33 mouse cellular contexts compared by ENCODE assay signal in genomic region chr11:78471326-78472103, GRCm38 (mm10). TPM values are rescaled to one million over a fixed set of nuclear protein-coding genes. Genes with fewer than 3 reads are reported as not detected.
DNase-seq lines count a peak whose midpoint lies in the region; ATAC-seq and TF ChIP-seq lines count a peak whose summit lies in the region.
"Had no signal": no experiment of that assay in that cellular context is flagged by ENCODE, and none has a peak within 500 bp of the region (broad histone marks: within the 10 kb centered on the region; RNA-seq: fewer than 3 reads in every experiment).

No protein-coding gene starts in this region.

- peak; percentile 70 to 79 for DNase-seq in adrenal gland, adult (ENCODE audit: inconsistent age in 2 of 2, low spot score in 1 of 2)
- DNase-seq in adrenal gland, postnatal 4 days (ENCODE audit: low spot score in 2 of 2) = no peak
- DNase-seq in Muller cell, postnatal 12 days (ENCODE audit: inconsistent ontology term) = peak; percentile 12
- DNase-seq in adrenal gland, postnatal 10 days = peak; percentile 32
- DNase-seq in adrenal gland, postnatal 36 days = peak; percentile 48 to 63
- DNase-seq in urinary bladder, adult 18-20 months (ENCODE audit: low spot score in 2 of 2) = no peak
- DNase-seq in midbrain, postnatal 0 days (ENCODE audit: low spot score) = no peak
- DNase-seq: cerebellum, adult 18-20 months; cerebellum, adult 9-10 months; cerebellum, postnatal 14 days; gastrocnemius, postnatal 10 days; gastrocnemius, postnatal 36 days; heart, adult 2 months; heart, postnatal 14 days; heart, postnatal 4 days had no signal

- H3K27me3 ChIP-seq in midbrain, postnatal 0 days (ENCODE audit: insufficient read depth, low read length) = no peaks in the 10 kb centered on the region
- H3K27me3 ChIP-seq: embryonic facial prominence, embryonic 12.5 days; embryonic facial prominence, embryonic 15.5 days; forebrain, embryonic 12.5 days; heart, embryonic 13.5 days; Patski had no signal

- 94% methylated on average over 10 of the region's 10 CpGs for WGBS in midbrain, postnatal 0 days

- TF ChIP-seq CTCF in midbrain, postnatal 0 days (IDR thresholded peaks at IDR 0.05) = no peak

- peaks cover 24% of the 10 kb centered on the region for H3K36me3 ChIP-seq in midbrain, postnatal 0 days (ENCODE audit: insufficient read depth, low read length)
- H3K36me3 ChIP-seq: heart, embryonic 10.5 days; heart, embryonic 13.5 days had no signal

- H3K4me2 ChIP-seq in midbrain, postnatal 0 days (ENCODE audit: low read depth, low read length, poor library complexity, severe bottlenecking) = no peak overlapping the region
- H3K4me2 ChIP-seq: embryonic facial prominence, embryonic 12.5 days; embryonic facial prominence, embryonic 15.5 days; forebrain, embryonic 12.5 days; heart, embryonic 13.5 days; hindbrain, embryonic 14.5 days had no signal

- no peaks in the 10 kb centered on the region for H3K9me3 ChIP-seq in midbrain, postnatal 0 days (ENCODE audit: low read length)
- H3K9me3 ChIP-seq: embryonic facial prominence, embryonic 12.5 days; embryonic facial prominence, embryonic 15.5 days; forebrain, embryonic 12.5 days; heart, embryonic 10.5 days; heart, embryonic 13.5 days had no signal

- no peak overlapping the region for H3K4me3 ChIP-seq in midbrain, postnatal 0 days (ENCODE audit: low read depth, low read length)
- H3K4me3 ChIP-seq: embryonic facial prominence, embryonic 12.5 days; embryonic facial prominence, embryonic 15.5 days; erythroblast, embryonic 14.5 days; forebrain, embryonic 12.5 days; heart, adult 2 months; heart, embryonic 10.5 days; heart, embryonic 13.5 days had no signal

- H3K9ac ChIP-seq in midbrain, postnatal 0 days (replicated peaks; ENCODE audit: low read length, poor library complexity, severe bottlenecking) = no peak overlapping the region
- H3K9ac ChIP-seq: embryonic facial prominence, embryonic 12.5 days; embryonic facial prominence, embryonic 15.5 days; forebrain, embryonic 12.5 days; heart, embryonic 13.5 days; hindbrain, embryonic 14.5 days had no signal

- no peak overlapping the region for H3K27ac ChIP-seq in midbrain, postnatal 0 days (ENCODE audit: low read depth, low read length)
- H3K27ac ChIP-seq: embryonic facial prominence, embryonic 12.5 days; embryonic facial prominence, embryonic 15.5 days; heart, adult 2 months; heart, embryonic 10.5 days; heart, embryonic 13.5 days; hindbrain, embryonic 14.5 days; hindbrain, postnatal 0 days had no signal

- peaks cover under 1% of the 10 kb centered on the region; the same call in 1 of the 2 replicates for H3K4me1 ChIP-seq in midbrain, postnatal 0 days (ENCODE audit: insufficient read depth, low read length)

- no peak for ATAC-seq in midbrain, postnatal 0 days (ENCODE audit: low FRiP score)
- ATAC-seq: forebrain, embryonic 16.5 days; hindbrain, postnatal 0 days; inflammation-experienced regulatory T-cells, adult 6 months; intestine, postnatal 0 days; Patski had no signal

RNA-seq across cellular contexts. Expression of gene Slc46a1, which starts 6.0 kb away (rescaled TPM):
- total RNA-seq in adrenal gland, postnatal 4 days (2021) = 10 to 100 TPM; 15.4 to 16.7 TPM
- 10 to 100 TPM; 13.2 to 14.8 TPM for total RNA-seq in adrenal gland, postnatal 10 days (2021)
- 10 to 100 TPM; 31.9 to 40.0 TPM for total RNA-seq in adrenal gland, postnatal 36 days (2021)
- 15.0 and 17.5 TPM in 2 replicates for total RNA-seq in midbrain, postnatal 0 days (2014; rRNA removed)
- 19.1 and 19.6 TPM in 2 replicates for polyA plus RNA-seq in midbrain, postnatal 0 days (2015; fragmentation: Nextera tagmentation; extraction: Ambion mirVana)

RNA-seq across cellular contexts. Expression of gene Sarm1, which starts 26.0 kb away (rescaled TPM):
- total RNA-seq in adrenal gland, postnatal 4 days (2021) = 10 to 100 TPM in 1 of 2 experiments, 1 to 10 TPM in 1; 7.7 to 10.2 TPM
- 1 to 10 TPM; 3.2 to 5.5 TPM for total RNA-seq in adrenal gland, postnatal 10 days (2021)
- total RNA-seq in adrenal gland, postnatal 36 days (2021) = 1 to 10 TPM; 4.5 to 5.9 TPM
- total RNA-seq in midbrain, postnatal 0 days (2014; rRNA removed) = 63.2 and 66.3 TPM in 2 replicates
- polyA plus RNA-seq in midbrain, postnatal 0 days (2015; fragmentation: Nextera tagmentation; extraction: Ambion mirVana) = 39.8 and 40.1 TPM in 2 replicates
- total RNA-seq: common myeloid progenitor, adult 5-6 weeks; granulocyte monocyte progenitor cell, adult 5-6 weeks had no signal
- polyA plus RNA-seq: erythroblast, embryonic 14.5 days had no signal

RNA-seq across cellular contexts. Expression of gene Vtn, which starts 27.4 kb away (rescaled TPM):
- 100 to 1,000 TPM in 1 of 2 experiments, 10 to 100 TPM in 1; 10.1 to 212 TPM for total RNA-seq in adrenal gland, postnatal 4 days (2021)
- total RNA-seq in adrenal gland, postnatal 10 days (2021) = 100 to 1,000 TPM; 229 to 546 TPM
- 1 to 10 TPM; 1.6 to 3.2 TPM for total RNA-seq in adrenal gland, postnatal 36 days (2021)
- total RNA-seq in midbrain, postnatal 0 days (2014; rRNA removed) = 114 and 120 TPM in 2 replicates
- 139 and 160 TPM in 2 replicates for polyA plus RNA-seq in midbrain, postnatal 0 days (2015; fragmentation: Nextera tagmentation; extraction: Ambion mirVana)
- total RNA-seq: common myeloid progenitor, adult 5-6 weeks; ES-E14; granulocyte monocyte progenitor cell, adult 5-6 weeks had no signal
- polyA plus RNA-seq: inflammation-experienced regulatory T-cells, adult 6 months; Patski had no signal

RNA-seq across cellular contexts. Expression of gene Sebox, which starts 31.7 kb away (rescaled TPM):
- total RNA-seq in adrenal gland, postnatal 4 days (2021) = not detected
- total RNA-seq in adrenal gland, postnatal 10 days (2021) = not detected
- not detected for total RNA-seq in adrenal gland, postnatal 36 days (2021)
- 0.71 TPM in 1 of 2 replicates, not detected in the other for total RNA-seq in midbrain, postnatal 0 days (2014; rRNA removed)
- polyA plus RNA-seq in midbrain, postnatal 0 days (2015; fragmentation: Nextera tagmentation; extraction: Ambion mirVana) = not detected in 2 replicates
- total RNA-seq: common myeloid progenitor, adult 5-6 weeks; gastrocnemius, adult 18-20 months; gastrocnemius, postnatal 10 days; gastrocnemius, postnatal 36 days; granulocyte monocyte progenitor cell, adult 5-6 weeks; heart, adult 2 months; heart, postnatal 14 days; heart, postnatal 4 days had no signal
- polyA plus RNA-seq: embryonic facial prominence, embryonic 12.5 days; embryonic facial prominence, embryonic 15.5 days; erythroblast, embryonic 14.5 days; forebrain, embryonic 12.5 days; heart, adult 2 months; heart, embryonic 10.5 days; heart, embryonic 13.5 days; heart, embryonic 16.5 days; hindbrain, embryonic 11.5 days; hindbrain, embryonic 14.5 days; inflammation-experienced regulatory T-cells, adult 6 months; intestine, postnatal 0 days; Patski had no signal

RNA-seq across cellular contexts. Expression of gene Tmem199, which starts 40.5 kb away (rescaled TPM):
- total RNA-seq in adrenal gland, postnatal 4 days (2021) = 10 to 100 TPM; 30.1 to 31.1 TPM
- 10 to 100 TPM; 21.3 to 25.1 TPM for total RNA-seq in adrenal gland, postnatal 10 days (2021)
- 10 to 100 TPM; 27.3 to 36.0 TPM for total RNA-seq in adrenal gland, postnatal 36 days (2021)
- total RNA-seq in midbrain, postnatal 0 days (2014; rRNA removed) = 46.2 and 48.2 TPM in 2 replicates
- polyA plus RNA-seq in midbrain, postnatal 0 days (2015; fragmentation: Nextera tagmentation; extraction: Ambion mirVana) = 92.4 and 96.0 TPM in 2 replicates

Comparison
In these comparisons a context has a peak if more than half of its experiments do, and no peak if none do; other contexts are left out.
1. DNase-seq: peak in adrenal gland, adult (2 of 2), Muller cell, postnatal 12 days (single experiment), adrenal gland, postnatal 10 days (single experiment) and adrenal gland, postnatal 36 days (2 of 2); none in adrenal gland, postnatal 4 days (0 of 2), urinary bladder, adult 18-20 months (0 of 2) and midbrain, postnatal 0 days (single experiment).